Mouse (Mus musculus) megakaryocyte, embryonic 14.5 days (primary cell): ENCODE measurements around the gene Gpc5. TPM values are rescaled to one million over a fixed set of nuclear protein-coding genes. Genes with fewer than 3 reads are reported as not detected.

Source experiments
- H3K27me3 ChIP-seq: replicated peaks from 2 replicates; pipeline ENCODE3; 2012; ENCODE audit warnings: inconsistent platforms
- H3K36me3 ChIP-seq: replicated peaks from 2 replicates; pipeline ENCODE3; 2012; ENCODE audit warnings: low read length, inconsistent platforms, mixed read lengths
- H3K4me1 ChIP-seq: 2 replicates; pipeline ENCODE4 v1.6.1; 2012; ENCODE audit warnings: inconsistent platforms
- H3K4me3 ChIP-seq: replicated peaks from 2 replicates; pipeline ENCODE3; 2012; ENCODE audit warnings: moderate library complexity, mild to moderate bottlenecking, inconsistent platforms
- H3K9me3 ChIP-seq: 2 replicates; pipeline ENCODE4 v1.6.1; 2012; ENCODE audit warnings: inconsistent platforms
- FLI1 ChIP-seq: IDR thresholded peaks from 2 replicates; pipeline ENCODE4 v1.6.1; 2012; ENCODE audit warnings: low read length, inconsistent platforms, mixed read lengths
- GATA1 ChIP-seq: IDR thresholded peaks from 3 replicates; pipeline ENCODE4 v1.6.1; 2012; ENCODE audit warnings: mixed read lengths, low read length, inconsistent platforms, borderline replicate concordance
- polyA plus RNA-seq: library from polyadenylated mRNA; stranded (reverse); fragments of >175 nt; gene quantifications from 2 replicates; pipeline ENCODE4 v1.2.3, GENCODE M21; 2012; ENCODE audit warnings: low replicate concordance; ENCODE audit not compliant: insufficient read depth

The Gpc5 gene
- not detected in 2 replicates for polyA plus RNA-seq

GRCm38 (mm10) chr14:115092081-115092480 is at the start of gene Gpc5:
Gene Gpc5, plus strand, starts transcription at chr14:115092215.
- peaks cover 42% of the 10 kb centered on the region for H3K27me3 ChIP-seq
- peak within 1 kb of the TSS; percentile 91 for H3K4me3 ChIP-seq
- no peak for TF ChIP-seq FLI1
- no peak for TF ChIP-seq GATA1
- H3K4me1 ChIP-seq = peaks cover 16% of the 10 kb centered on the region
- no peaks in the 10 kb centered on the region for H3K36me3 ChIP-seq
- no peaks in the 10 kb centered on the region; the same call in 1 of the 2 replicates for H3K9me3 ChIP-seq

DNA sequence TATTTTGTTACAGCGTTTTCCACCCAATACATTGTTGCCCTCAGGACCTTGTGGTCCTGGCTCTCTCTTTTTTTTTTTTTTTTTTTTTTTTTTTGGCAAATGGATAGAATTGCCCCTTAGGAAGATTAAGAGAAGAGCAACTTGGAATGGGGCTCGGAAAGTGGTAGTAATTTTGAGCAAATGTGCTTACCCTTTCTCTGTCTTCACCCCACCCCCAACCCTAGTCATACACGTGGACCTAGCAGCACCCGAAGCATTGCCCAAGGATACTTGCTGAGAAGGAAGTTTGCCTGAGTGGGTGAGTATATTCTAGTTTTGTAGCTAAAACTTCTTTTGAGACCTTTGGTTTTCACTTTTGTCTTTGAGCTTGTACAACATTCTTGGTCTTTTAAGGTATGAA is 49.4 kb upstream of the Gpc5 start:
- Histone ChIP-seq H3K4me3 (peak overlapping the region; percentile 96), H3K4me1 (peaks cover 50% of the 10 kb centered on the region), H3K36me3 (peaks cover 44% of the 10 kb centered on the region), H3K9me3 (no peaks in the 10 kb centered on the region), H3K27me3 (no peaks in the 10 kb centered on the region)
- TF ChIP-seq FLI1 = no peak
- no peak for TF ChIP-seq GATA1

DNA sequence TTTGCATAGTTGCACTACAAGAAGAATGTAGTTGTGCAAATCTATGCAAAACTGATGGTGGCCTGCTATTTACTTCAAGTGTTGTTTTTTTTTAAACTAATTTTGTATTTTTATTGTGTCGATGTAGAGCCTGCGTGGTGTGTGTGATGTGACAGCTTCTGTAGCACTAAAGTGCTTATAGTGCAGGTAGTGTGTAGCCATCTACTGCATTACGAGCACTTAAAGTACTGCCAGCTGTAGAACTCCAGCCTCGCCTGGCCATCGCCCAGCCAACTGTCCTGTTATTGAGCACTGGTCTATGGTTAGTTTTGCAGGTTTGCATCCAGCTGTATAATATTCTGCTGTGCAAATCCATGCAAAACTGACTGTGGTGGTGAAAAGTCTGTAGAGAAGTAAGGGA is 48.0 kb upstream of the Gpc5 start:
- Histone ChIP-seq H3K4me3 (peak overlapping the region; percentile 23), H3K4me1 (peaks cover 62% of the 10 kb centered on the region), H3K36me3 (peaks cover 46% of the 10 kb centered on the region), H3K9me3 (no peaks in the 10 kb centered on the region), H3K27me3 (no peaks in the 10 kb centered on the region)
- no peak for TF ChIP-seq GATA1
- no peak for TF ChIP-seq FLI1

DNA sequence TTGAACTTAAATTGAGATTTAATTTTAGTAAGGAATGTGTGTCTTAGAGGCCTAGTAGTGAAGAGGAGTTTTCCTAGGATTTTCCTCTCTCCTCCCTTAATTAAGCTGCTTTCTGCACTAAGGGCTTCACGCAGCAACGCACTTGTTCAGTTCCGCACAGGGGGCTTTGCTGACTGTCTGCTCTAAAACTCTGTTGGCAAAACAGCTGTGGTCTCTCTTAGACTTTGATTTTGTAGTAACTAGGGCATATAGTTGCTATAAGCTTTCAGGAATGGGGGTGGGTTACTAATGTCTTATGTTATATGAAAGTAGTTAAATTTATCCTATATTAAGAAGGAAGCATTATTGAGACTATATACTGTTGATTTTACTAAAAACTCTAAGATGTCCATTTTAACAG is 46.3 kb upstream of the Gpc5 start:
- Histone ChIP-seq H3K36me3 (peaks cover 46% of the 10 kb centered on the region), H3K9me3 (no peaks in the 10 kb centered on the region), H3K4me1 (peaks cover 62% of the 10 kb centered on the region), H3K4me3 (no peak overlapping the region), H3K27me3 (no peaks in the 10 kb centered on the region)
- TF ChIP-seq GATA1 (no peak), FLI1 (no peak)

DNA sequence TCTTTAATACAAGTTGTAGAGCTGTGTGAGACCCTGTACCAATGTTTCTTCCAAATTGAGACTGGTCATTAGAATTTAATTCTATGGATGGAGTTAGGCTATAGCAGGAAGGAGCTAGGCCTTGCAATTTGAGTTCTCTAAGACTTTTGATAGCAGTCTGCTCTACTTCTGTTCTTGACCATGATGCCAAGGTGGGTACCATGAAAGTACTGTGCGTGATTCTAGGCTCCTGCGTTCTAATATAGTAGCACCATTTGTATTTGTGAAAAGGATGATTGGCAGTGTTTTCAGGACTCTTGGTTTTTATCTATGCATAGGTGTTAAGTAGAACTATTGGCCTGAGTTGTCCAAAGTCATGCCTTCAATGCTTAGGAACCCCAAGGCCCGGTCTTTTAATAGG is 44.7 kb upstream of the Gpc5 start:
- Histone ChIP-seq H3K4me3 (no peak overlapping the region), H3K4me1 (peaks cover 60% of the 10 kb centered on the region), H3K9me3 (no peaks in the 10 kb centered on the region), H3K36me3 (peaks cover 46% of the 10 kb centered on the region), H3K27me3 (no peaks in the 10 kb centered on the region)
- TF ChIP-seq FLI1 = no peak

GRCm38 (mm10) chr14:115047990-115048862 is 43.8 kb upstream of the Gpc5 start:
- Histone ChIP-seq H3K4me1 (peaks cover 52% of the 10 kb centered on the region), H3K4me3 (no peak overlapping the region), H3K36me3 (peaks cover 46% of the 10 kb centered on the region), H3K9me3 (no peaks in the 10 kb centered on the region), H3K27me3 (no peaks in the 10 kb centered on the region)
- TF ChIP-seq GATA1 (no peak), FLI1 (no peak)

DNA sequence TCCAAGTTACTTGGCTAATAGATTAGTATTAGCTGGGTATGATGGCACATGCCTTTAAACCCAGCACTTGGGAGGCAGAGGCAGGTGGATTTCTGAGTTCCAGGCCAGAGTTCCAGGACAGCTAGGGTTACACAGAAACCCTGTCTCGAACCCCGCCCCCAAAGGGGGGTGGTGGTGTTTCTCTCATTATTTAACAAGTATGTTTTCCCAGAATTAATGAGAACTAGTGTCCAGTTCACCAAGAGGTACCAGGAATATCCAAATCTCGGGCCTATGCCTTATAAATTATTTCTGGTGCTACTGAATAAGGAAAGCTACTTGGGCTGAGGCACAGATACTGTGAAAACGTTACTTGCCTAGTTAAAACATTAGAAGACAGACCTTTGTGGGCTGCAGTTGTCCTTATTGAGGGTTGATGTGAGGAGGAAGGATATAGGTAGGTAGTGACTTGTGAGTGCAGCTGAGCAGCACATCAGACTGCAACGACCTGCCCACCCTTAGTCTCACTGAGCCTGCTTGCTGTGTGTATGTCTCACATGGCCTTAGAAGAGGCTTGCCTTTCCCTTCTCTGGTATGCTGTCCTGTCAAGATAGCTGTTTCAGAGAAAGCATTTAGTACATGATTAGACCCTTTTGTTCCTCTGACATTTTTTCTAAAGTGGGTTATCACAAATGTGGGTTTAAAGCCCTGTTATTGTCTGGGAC is 43.0 kb upstream of the Gpc5 start:
- TF ChIP-seq GATA1 = no peak
- no peak for TF ChIP-seq FLI1
- H3K9me3 ChIP-seq = no peaks in the 10 kb centered on the region
- no peaks in the 10 kb centered on the region for H3K27me3 ChIP-seq
- peaks cover 39% of the 10 kb centered on the region for H3K36me3 ChIP-seq
- H3K4me1 ChIP-seq = peaks cover 44% of the 10 kb centered on the region
- H3K4me3 ChIP-seq = no peak overlapping the region

DNA sequence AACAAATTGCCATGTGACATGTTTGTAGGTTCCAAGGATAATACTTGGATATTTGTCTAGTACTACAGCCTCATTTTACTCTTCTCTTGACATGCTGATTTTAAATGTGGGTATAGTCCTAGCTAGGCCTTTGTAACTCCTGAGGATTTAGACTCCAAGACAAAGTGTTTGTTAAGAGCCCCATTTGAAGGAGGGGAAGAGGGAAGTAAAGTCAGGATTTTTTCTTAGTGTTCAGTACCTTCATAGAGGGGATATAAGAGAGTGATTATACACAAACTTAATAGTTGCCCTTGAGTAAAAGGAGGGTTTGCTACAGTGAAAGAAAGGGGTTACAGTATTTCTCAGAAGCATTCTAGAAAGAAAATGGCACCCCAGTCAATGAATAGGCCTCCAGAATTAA is 42.2 kb upstream of the Gpc5 start:
- no peaks in the 10 kb centered on the region for H3K9me3 ChIP-seq
- TF ChIP-seq FLI1 (no peak), GATA1 (no peak)
- no peaks in the 10 kb centered on the region for H3K27me3 ChIP-seq
- H3K4me1 ChIP-seq = peaks cover 38% of the 10 kb centered on the region
- no peak overlapping the region for H3K4me3 ChIP-seq
- peaks cover 31% of the 10 kb centered on the region for H3K36me3 ChIP-seq

GRCm38 (mm10) chr14:115051106-115051760 is 40.8 kb upstream of the Gpc5 start:
- peaks cover 17% of the 10 kb centered on the region for H3K36me3 ChIP-seq
- H3K27me3 ChIP-seq = no peaks in the 10 kb centered on the region
- H3K9me3 ChIP-seq = no peaks in the 10 kb centered on the region
- peaks cover 29% of the 10 kb centered on the region for H3K4me1 ChIP-seq
- no peak for TF ChIP-seq FLI1
- no peak for TF ChIP-seq GATA1
- H3K4me3 ChIP-seq = no peak overlapping the region
